Mouse (Mus musculus) c-Kit-positive CD71-positive TER-119-negative erythroid progenitor cells, embryonic 14.5 days (primary cell): ENCODE measurements around the gene Lrrc52.

Source experiments
- DNase-seq: peaks from one replicate; pipeline ENCODE4 v3.0.0-alpha.2; 2013; ENCODE audit warnings: low read depth

The Lrrc52 gene

DNA sequence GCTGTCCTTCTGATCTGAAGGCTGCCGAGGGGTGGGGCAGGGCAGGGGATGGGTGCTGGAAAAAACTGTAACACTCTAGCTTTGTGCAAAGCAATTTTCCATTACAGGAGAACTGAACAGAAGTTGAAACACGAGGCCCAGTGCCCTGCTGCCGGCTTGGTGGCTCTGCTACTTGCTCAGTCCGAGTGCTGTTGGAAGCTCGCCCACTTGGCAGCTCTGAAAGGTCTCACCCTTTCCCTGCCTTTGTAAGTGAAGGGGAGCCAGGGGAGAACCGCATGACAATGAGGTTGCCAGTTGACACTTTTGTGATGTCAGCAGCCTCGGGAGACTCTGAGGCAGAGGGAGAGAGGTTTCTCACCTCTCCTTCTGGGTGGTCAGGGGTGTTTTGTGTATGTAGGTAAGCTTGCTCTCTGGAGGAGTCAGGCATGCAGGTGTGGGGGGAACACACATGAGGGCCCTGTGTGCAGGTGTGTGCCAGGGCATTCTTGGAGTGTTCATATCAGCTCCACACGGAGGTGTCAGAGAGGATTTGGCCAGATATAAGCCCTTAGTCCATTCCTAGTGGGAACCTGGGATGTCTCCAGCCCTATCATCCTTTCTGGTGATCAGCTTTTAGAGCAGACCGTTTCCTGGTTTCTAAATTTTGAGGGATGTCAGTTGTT is at the start of gene Lrrc52:
Gene Lrrc52, minus strand, starts transcription at position 16 of the 662 bp plus-strand sequence.
- no peak for DNase-seq

DNA sequence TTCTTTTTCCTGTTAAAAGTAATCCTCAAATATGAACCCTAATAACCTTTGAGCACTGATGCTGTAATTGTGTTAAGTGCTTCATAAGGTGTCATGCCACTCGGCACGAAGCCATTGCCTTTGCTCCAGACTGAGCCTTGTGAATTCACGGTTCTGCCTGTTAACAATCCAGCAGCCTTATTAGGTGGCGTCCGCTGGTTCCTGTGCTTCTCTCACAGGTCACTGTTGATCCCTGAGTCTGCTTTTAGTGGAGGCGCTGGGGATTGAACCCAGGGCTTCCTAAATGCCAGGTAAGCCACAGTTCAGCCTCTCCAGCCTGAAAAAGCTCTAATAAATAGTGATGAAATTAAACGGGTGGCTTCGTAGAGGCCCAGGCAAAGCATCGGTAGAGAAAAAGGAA is 45.0 kb upstream of the Lrrc52 start:
- DNase-seq, result no peak

DNA sequence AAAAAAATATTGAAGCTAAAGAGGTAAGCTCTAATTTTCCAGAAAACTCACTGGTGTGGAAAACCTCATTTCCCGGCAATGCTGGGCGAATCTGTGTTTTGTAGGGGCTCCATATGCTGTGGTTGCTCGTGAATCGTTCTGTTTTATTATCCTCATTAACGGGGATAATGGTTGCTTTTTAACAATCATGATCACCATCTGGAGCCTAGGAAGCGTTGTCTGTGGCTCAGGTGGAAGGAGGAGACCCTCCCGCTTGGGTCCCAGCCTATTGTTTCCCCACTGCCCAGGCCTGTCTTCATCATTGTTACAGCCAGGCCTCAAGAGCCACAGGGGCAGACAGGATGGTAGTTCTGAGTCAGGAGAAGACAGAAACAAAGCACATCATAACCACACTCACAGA is 39.5 kb upstream of the Lrrc52 start:
- no peak for DNase-seq

DNA sequence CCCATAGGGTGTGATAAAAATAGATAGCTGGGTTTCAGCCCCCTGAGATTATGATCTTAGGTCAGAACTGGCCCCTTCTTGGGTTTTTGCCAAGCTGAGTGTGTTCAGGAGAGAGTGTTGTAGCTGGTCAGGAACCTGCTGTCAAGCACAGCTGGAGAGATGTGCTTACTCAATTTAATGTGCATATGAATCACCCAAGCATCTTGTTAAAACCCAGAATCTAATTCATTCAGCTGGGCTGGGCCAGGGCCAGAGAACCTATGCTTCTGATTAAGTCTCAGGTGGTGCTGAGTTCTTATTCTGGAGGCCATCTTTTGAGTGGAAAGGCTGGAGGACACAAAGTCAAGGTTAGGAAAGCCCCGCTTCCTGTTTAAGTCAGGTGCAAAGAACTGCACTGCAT is 38.8 kb upstream of the Lrrc52 start:
- no peak for DNase-seq

DNA sequence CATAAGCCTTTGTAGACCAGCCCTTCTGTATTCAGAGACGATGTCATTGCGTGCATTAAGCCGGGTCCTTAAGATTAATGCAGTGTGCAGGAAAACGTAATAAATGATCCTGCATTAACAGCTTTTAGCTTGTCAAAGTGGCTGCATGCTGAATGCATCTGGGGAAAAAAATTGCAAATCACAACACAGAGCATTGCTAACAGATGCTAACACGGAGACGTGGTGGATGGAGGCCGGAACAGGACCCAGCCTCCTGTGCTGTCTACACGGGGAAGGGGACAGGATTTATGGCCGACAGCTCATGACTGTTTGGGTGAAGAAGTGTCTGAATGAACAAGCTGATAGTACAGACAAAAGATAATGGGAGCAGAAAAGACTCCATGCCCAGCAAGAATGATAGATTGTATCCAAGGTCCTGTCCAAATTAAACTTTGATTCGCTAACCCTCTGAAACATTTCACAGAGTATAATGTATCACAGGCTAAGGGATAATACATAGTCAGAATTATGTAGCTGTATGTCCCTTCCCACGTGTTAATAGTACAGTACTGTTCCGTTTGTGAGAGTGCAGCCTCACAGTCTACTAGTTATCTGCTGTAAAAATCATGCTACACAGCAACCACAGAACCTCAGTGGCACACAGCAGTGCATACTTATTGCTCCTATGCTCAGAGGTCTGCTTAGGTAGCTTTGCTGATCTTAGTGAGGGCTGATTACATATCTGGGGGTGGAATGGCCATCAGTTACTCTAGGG is 32.7 kb upstream of the Lrrc52 start:
- DNase-seq, result no peak

DNA sequence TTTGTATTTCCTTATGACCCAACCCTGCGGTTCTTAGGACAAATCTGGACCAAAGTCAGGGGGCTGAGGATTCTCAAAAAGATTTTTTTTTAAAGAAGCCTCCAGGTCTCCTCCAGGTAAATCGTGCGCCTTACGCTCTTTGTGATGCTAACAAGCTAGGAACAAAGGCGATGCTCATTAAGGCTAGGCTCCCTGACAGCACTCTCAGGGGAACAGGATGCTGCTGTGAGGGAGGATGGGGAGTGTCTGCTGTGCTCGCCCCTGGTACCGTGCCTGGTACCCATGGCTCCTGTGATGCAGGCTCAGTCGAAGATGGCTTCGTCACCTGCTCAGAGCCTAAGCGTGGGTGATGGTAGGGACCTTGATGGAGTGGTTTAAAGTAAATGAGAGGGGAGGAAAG is 31.4 kb upstream of the Lrrc52 start:
- DNase-seq, result no peak

DNA sequence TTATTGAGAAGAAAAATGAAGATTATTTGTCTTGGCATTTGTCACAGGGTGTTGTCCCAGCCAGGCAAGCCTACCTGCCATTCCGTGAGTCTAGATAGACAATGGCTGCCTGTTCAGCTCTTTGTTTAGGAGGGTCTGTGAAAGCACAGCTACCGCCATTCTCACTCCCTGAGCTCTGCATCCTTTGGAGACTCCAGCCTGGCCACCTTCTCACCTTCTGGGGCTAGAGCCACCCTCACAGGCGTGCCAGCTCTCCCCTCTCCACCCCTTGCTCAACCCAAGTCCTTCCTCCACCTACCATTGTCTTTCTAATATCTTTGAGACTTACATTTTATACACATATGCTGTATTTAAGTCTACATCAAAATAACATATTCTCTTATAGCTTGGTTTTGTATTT is 31.0 kb upstream of the Lrrc52 start:
- no peak for DNase-seq

DNA sequence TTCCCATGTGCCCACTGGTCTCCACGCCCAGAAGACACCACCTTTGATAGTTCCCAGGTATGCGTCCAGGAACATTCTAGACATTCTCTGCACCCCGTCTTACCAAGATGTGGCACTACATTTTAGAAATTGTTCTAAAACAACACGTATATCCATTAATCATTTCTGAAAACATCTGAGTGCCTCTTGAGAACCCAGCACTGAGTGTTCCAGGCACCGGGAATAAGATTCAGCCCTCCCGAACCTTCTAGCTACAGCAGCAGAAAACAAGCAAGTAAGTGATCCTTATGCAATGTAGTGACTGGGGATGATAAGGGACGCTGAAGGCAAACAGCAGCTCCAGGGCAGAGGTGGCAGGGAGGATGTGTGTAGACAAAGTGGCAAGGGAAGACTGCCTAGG is 24.9 kb upstream of the Lrrc52 start:
- DNase-seq, result no peak

DNA sequence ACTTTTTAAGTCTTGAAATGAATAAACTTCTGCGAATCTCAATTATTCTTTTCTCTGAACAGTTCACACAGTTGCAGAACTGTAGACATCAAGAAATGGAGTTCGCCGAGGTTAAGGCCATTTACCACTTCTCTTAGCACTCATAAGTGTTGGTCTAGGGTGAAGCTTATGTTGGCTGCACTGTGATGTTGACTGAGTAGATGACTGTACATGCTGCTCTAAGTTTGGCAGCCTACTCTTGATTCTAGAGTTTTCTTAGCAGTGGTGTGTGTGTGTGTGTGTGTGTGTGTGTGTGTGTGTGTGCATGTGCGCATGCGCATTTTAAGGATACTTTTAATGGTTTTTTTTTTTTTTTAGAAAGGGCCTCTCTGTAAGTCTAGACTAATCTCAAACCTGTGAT is 21.4 kb upstream of the Lrrc52 start:
- DNase-seq, result no peak

DNA sequence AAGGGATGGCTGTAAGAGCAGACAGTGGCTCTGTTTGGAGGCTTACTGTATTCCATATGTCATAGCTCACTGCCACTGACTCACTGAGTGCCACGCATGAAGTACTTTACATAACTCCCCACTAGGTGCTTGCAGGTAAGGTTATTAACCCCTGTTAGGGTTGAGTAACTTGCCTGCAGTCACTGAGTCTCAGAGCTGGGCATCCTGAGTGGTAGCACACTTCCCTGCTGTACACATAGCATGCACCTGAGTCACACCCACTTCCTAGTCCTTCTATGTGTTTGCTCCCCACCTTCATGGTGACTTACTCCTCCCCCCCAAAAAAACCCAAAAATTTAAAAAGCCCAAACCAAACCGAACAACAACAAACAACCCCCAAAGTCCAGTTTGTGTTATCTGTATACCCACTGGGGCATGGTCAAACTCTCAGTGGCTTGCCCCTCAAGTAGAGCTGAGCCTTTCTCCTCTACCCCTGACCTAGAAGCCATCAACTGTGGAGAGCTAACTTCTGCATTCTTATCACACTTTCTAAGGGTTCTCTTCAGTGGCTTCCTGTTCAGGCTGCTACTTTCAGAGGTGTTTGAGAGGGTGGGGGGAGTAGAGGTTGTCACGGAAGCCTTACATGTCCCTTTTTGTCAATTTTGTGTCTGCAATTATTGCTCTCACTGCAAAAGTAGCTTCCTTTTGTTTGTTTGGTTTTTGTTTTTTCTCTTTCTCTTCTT is 20.5 kb upstream of the Lrrc52 start:
- no peak for DNase-seq

DNA sequence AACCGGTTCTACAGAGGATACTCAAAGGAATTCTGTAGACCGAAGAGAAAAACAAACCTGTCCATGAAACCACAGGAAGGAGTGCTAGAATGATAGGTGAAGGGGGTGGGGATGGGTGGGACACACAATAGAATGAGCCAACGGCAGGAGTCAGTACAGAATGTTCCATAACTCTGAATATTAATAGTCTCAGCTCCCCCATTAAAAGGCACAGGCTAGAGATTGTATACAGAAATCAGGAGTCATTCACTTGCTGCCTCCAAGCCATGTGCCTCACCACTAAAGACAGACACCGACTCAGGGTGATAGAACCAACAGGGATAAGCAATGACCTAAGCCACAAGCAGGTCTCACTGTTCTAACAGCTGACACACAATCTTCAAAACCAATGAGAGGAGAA is 16.3 kb upstream of the Lrrc52 start:
- DNase-seq, result no peak

DNA sequence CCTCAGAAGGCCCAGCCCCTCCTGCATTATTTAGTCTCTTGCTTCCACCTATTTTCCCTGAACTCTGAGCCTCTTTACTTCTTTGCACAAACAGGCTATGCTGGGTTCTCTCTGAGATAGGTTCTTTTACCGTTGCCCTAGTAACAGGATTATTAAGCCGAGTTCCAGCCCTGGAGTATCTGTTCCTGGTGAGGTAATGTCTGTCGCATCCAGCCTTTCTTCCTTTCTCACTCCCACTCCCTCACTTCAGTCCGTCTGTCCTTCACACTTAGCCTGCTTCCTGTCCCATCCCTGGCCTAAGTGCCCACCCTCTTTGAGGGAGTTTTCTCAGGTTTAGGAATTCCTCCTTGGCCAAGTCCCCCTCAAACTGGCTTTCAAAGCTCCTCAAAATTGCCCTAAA is 7.0 kb upstream of the Lrrc52 start:
- DNase-seq, result no peak

DNA sequence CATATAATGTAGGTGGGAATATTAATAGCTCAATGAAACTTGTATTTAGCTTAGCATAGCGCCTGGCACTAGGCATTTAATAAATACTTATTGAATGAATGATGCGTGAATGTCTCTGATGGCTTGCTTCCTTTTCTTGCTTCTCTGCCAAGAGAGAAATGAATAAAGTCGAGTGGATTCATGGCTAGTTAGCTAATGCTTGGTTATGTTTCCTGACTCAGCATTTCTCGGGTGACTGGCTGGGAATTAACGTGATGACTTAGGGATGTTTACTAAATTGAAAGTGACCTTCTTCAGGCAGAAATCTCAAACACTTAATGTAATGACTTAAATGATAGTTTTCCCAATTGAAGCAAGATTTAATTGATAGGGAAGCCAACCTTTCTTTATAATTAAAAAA is 1.3 kb upstream of the Lrrc52 start:
- no peak for DNase-seq

DNA sequence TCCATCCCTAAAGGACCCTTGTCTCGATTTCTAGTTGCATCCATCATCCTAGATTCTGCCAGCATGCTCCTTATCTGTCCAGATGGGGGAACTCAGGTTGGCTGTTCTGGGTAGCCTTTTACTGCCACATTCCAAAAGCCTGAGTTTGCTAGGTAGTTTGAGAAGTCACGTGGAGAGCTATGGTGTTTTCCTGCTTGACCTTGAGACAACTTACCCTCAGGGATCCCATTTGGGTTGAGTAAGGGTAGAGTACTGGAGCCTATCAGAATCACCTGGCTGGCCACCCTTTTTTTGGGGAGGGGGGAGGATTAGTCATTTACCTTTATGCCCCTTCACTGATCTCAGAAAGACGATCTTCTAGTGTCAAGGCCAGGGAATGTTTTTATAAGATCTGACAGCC is 9.3 kb downstream of the Lrrc52 start:
- DNase-seq, result no peak

DNA sequence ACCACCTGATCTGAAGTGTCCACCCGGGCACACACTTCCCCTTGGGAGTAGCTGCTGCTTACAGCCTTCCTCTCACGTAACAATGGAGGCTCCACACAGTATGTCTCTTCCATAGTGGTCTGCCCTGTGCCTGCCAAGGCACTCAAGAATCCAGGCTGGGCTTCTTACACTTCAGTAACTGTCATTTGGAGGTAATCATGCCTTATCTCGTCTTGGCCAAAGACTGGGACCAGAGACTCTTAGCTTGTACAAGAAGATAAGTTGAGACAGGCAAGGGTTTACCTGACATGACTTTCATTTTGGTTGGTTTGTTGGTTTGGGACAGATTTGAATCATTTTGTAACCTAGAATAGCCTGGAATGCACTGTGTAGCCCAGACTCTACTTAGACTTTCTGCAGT is 13.5 kb downstream of the Lrrc52 start:
- no peak for DNase-seq

DNA sequence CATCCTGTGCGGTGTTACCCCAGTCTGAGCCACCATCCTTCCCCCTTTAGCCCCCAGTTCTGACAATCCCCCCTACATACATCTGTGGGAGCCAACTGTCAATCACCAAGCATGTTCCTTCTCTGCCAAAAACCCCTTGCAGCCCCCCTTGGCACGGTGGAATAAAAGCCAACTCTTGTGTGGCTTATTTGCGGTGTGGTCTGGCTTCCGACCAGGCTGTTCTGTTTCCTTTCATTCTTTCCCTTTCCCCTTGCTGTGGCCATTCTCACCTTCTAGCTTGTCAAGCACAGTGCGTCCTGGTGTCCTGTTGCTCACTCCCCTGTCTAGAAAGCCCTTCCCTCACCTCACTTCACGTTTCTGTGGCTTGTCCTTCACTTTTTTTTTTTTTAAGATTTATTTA is 14.1 kb downstream of the Lrrc52 start:
- no peak for DNase-seq

DNA sequence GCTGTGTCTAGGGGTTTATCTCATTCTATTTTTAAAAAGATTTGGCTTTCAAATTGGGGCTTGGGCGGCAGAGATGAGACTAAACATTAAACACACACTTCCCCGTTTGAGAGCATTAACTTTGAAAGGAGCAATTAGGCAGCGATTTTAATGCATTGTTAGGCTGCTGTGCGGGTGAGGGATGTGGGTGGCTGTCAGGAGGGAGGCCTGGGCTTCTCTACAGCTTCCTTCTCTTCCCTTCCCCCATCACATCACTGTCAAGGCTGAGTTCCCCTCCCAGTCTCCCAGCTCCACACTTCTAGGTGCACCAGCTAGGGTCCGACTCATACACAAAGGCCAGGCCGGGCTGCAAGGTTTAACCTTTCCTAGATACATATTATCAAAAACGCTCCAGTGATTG is 18.0 kb downstream of the Lrrc52 start:
- no peak for DNase-seq

DNA sequence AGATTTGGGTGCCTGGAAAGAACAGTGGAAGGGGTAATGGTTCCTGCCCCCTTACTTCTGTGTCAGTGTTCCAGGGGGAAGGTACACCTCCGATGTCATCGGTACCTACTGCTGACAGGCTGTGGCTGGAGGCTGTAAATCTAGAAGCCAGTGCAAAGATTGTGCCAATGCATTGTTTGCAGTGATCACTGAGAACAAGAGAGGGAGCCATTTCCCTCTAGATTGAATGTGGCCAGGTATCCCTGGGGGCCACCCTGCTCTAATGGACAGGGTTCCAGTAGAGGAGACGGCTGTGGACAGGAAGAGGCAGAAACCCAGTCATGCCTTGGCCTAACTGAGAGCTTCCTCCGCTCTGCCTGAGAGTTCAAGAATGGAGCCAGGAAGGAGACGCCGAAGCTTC is 18.5 kb downstream of the Lrrc52 start:
- no peak for DNase-seq

DNA sequence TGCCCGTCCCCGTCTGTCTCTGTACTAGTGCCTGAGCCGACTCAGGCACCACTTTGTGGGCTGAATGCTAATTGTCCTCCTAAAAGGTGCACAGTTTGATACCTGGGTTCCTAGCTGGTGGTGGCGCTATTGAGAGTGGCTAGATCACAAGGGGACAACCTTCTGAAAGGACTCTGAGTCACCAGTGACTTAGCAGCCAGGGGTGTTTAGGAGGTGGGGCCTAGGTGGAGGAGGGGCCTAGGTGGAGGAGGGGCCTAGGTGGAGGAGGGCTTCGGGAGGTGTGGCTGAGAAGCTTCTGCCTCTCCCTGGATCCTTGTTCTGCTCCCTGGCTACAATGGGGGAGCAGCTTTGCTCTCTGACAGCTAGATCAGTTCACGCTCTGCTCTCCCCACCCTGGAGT is 20.1 kb downstream of the Lrrc52 start:
- DNase-seq, result no peak

DNA sequence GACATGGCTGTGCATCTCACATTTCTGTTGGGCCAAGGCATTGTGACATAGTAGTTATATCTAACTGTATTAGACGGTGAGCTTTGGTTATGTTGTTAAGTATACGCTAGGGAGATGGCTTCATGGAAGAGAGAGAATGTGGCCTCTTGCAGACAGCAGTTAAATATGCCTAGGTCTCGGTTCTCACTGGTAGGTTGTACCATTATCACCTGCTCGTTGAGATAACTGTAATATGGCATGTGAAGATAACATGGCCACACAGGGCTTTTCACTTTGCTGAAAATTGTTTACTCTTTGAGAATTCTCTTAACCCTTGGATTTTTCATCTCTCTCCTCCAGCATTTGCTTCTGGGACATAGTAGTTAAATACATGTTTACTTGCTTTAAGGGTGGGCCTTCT is 21.4 kb downstream of the Lrrc52 start:
- peak; percentile 35 for DNase-seq

DNA sequence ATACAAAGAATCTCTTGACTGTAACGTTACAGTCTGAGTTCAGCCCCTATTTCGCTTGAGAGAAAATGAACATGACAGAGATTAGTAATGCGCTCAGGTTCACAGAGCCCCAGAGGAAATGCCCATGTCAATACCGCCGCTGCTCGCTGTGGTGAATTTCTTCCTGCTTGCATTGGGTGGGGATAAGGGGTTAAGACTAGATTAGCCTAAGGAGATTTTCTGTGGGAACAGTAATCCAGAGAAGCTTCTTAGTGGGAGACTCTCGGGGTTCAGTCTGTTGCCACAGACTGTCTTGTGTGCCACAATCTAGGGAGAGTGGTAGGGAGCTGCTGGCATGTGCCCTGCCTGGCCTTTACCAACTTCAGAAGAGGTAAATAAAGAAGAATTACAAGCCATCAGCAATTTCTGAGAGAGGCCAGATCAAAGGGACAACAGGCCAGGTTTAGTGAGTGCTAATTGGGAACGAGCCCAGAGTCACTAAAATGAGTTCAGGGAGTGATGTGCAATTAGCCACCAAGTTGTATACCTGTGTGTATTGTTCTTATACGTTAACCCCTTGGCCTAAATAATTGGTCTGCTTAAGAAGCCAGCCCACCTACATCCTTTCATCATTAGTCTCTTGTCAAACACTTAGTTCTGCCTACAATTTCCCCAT is 28.2 kb downstream of the Lrrc52 start:
- no peak for DNase-seq

DNA sequence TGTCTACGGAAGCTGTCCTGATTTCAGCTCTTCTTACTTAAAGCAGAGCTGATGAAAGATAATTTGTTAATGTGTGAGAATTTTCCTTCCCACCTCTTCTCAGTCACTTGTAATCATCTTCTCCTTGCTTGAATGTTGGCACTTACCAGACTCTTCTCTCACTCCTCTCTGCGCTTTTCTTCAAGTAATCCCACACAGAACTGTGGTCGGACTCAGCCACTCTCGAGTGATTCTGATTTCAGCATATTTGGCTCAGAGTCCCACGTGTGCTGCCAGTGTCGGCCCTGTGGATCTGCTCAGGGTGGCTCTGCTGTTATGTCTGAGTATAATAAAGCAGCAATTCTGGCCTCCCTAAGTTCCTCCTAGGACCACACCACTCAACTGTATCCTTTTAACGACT is 29.5 kb downstream of the Lrrc52 start:
- no peak for DNase-seq
